Mouse (Mus musculus): ENCODE data around the gene AW146154.
"Not testable (repeated sequence)": the region's sequence is repeated elsewhere in the genome, so short reads cannot be mapped to it uniquely, and the experiment has no call there.

The AW146154 gene

GRCm38 (mm10) chr7:41499389-41500049, at the start of gene AW146154, which contains the start of gene Gm20449:
Gene AW146154 (minus strand): TSS chr7:41499890.
Gene Gm20449 (minus strand): TSS chr7:41499417.
- peak; percentile 80 for DNase-seq (ENCODE audit: low spot score)

GRCm38 (mm10) chr7:41512672-41513071, 13.0 kb upstream of the AW146154 start:
- DNase-seq (ENCODE audit: low spot score) = no peak

- no peak for DNase-seq (ENCODE audit: low spot score)
Observed at GRCm38 (mm10) chr7:41512207-41512606, 12.5 kb upstream of the AW146154 start.

- no peak for DNase-seq (ENCODE audit: low spot score)
Observed at GRCm38 (mm10) chr7:41502402-41502801, 2.7 kb upstream of the AW146154 start.

- DNase-seq (ENCODE audit: low spot score) = no peak
Observed at GRCm38 (mm10) chr7:41500151-41500934, 653 bp upstream of the AW146154 start.

GRCm38 (mm10) chr7:41499018-41499388, 687 bp downstream of the AW146154 start:
- not testable (repeated sequence) for DNase-seq (ENCODE audit: low spot score)

GRCm38 (mm10) chr7:41498464-41498863, 1.2 kb downstream of the AW146154 start:
- DNase-seq (ENCODE audit: low spot score) = not testable (repeated sequence)

GRCm38 (mm10) chr7:41497871-41498270, 1.8 kb downstream of the AW146154 start:
- no peak for DNase-seq (ENCODE audit: low spot score)

- DNase-seq (ENCODE audit: low spot score) = no peak
Observed at GRCm38 (mm10) chr7:41451864-41452263, 47.8 kb downstream of the AW146154 start.

- DNase-seq (ENCODE audit: low spot score) = not testable (repeated sequence)
Observed at GRCm38 (mm10) chr7:41448596-41448995, 51.1 kb downstream of the AW146154 start, which contains the start of gene Vmn2r57. Gene Vmn2r57 (minus strand): TSS chr7:41448696.

All from MN1 (cell line).